Mouse (Mus musculus): ENCODE data around the gene Pcyox1.
"Not testable (repeated sequence)": the region's sequence is repeated elsewhere in the genome, so short reads cannot be mapped to it uniquely, and the experiment has no call there.

Pcyox1 gene

DNA sequence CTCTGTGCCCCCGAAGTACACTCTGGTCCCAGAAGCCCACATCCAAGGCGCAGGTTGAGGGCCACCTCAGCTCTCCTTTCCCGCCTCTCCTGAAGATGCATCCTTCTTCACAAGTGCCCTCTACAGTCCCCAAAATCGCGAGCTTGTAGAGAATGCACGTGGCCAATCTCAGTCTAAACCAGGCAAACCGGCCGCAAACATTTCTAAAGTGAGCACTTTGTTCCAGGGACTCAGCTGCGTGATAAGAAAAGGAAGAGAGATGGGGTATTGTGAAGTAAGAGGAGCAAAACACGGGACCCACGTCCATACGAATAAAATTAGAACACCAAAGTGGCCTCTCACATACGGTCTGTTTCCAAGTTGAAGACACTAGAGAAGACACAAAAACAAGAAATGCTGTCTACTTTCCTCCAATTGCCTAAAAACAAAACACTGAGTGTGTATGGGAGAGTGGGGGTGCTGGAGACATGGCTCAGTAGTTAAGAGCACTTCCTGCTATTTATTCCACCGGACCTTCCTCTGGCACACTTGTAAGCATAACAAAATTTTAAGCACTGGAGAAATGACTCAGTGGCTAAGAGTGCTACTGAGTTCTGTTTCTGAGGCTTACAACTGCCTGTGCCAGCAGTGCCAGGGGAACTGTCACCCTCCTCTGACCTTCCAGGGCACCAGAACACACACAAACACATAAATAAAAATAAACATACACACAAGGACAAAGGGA, 465 bp upstream of the Pcyox1 start:
- no peak for DNase-seq (ENCODE audit: low read depth, low spot score)

DNA sequence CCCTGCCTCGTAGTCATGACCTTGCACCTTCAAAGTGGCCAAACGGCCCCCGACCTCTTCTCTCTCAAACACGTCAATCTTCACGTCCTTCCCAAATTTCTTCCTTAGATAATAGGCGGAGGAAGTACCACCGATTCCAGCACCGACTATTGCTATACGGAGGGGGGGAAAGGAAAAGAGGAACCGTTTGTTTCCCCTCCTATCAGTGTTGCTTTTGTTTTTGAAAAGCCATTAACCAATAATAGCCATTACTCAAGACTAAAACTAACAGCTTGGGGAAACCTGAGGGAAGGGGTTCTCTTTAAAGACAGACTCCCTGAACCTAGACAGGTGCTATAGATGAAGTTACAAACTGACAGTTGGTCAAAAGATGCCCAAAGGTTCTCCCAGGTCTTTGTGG, 985 bp downstream of the Pcyox1 start:
- DNase-seq (ENCODE audit: low read depth, low spot score) = no peak

DNA sequence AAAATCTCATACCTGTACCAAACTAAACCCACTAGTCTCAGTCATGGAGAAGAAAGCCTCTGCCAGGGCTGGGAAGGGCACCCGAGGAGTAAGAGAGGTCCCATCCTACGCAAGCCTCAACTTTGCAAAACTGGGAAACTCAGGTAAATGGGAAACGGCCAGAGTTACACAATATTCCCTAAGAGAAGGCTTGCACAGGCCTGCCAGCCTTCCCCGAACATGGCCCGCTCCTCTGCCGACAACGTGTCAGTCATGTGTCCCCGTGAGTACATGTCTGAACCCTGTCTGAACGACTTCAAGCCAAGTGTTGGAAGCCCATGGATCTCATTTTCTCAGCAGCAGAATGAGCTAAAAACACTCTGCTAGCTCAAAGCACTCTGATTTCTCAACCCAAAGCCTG, 1.9 kb downstream of the Pcyox1 start:
- DNase-seq (ENCODE audit: low read depth, low spot score) = no peak

DNA sequence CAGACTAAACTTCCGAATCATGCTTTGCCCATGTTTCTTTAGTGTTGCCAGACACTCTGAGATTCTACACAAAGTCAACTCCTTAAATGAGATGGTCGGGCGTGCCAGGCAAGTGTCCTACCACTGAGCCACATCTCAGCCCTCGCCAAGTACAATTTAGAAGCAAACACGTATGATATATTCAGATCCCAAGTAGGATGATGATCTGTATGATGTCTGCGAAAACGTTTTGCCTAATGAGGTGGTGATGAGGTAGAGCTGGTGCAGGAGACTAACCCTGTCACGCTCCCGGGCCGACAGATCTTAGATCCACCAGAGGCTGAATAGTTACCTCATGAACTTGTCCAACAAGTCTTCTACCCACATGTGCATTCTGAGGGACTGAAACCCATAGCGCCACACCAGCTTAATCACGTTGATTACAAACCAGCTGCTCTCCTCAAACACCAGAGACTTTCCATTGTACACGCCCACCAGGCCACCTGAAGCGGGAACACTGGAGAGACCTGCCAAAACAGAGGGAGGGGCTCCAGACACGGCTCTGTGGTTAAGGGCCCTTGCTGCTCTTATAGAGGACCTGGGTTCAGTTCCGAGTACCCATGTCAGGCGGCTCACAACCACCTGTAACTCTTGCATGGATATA, 2.8 kb downstream of the Pcyox1 start:
- no peak for DNase-seq (ENCODE audit: low read depth, low spot score)

- no peak for DNase-seq (ENCODE audit: low read depth, low spot score)
Observed at GRCm38 (mm10) chr6:86393187-86393586, 3.8 kb downstream of the Pcyox1 start.

DNA sequence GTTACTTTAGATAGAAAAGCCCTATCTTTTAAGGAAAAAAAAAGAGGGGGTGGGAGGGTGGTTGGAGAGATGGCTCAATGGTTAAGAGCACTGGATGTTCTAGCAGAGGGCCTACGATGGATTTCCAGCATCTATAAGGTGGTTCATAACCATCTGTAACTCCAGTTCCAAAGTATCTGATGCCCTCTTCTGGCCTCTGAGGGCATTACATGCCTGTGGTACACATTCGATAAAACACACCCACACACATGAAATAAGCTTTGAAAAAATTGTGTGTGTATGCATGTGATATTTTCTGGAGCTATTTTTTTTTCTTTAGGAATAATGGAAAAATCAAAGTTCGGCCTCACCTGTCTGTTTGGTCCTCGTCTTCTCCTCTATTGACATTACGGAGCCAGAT, 5.6 kb downstream of the Pcyox1 start:
- DNase-seq (ENCODE audit: low read depth, low spot score) = no peak

- DNase-seq (ENCODE audit: low read depth, low spot score) = no peak
Observed at GRCm38 (mm10) chr6:86388461-86388860, 8.5 kb downstream of the Pcyox1 start.

DNA sequence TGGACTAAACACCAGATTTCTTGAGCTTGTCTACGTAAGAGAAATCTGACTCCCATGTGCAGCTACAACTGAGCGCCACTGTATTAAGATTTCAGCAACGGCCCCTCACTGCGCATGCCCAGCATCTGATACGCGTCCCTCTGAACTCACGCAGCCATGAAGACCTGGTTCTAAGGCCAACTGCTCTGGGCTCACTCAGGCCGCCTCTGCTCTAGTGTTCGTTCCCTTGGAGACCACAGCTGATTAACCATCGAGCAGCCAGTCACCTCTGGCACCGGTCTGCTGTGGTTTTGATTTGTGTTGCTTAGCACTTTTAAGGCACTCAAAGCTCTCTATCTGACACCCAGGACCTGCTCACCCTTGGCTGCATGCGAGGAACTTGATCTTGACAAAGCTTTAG, 9.6 kb downstream of the Pcyox1 start:
- no peak for DNase-seq (ENCODE audit: low read depth, low spot score)

DNA sequence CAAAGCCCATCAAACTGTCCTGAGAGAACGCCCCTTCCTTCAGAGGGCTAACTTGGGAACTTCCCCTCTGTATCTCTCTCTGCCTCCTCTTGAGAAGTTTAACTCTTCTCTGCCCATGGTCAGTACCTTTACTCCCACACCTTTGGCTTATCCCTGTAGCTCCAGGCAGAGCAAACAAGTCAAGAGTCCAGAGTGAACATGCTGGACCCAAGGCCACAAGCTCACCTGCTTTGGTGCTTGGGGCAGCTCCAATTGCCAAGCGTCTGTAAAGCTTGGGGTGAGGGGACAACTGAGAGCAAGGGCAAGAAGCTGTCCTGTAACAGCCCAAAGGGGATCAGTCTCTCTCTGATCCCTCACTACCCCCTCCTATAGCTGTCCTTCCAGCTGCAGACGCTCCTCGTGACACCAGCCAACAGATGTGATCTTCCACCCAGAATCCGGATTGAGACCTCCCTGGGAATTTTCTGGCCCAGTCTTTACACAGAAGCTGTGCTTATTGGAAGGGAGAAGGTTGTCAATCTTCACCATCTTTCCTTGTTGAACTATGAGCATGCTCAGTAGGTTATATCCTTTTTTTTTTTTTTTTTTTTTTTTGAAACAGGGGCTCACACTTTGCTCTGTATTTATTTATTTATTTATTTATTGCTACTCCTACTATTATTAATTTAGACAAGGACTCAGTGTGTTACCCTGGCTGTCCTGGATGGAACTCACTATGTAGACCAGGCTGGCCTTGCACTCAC, 11.4 kb downstream of the Pcyox1 start:
- no peak for DNase-seq (ENCODE audit: low read depth, low spot score)

DNA sequence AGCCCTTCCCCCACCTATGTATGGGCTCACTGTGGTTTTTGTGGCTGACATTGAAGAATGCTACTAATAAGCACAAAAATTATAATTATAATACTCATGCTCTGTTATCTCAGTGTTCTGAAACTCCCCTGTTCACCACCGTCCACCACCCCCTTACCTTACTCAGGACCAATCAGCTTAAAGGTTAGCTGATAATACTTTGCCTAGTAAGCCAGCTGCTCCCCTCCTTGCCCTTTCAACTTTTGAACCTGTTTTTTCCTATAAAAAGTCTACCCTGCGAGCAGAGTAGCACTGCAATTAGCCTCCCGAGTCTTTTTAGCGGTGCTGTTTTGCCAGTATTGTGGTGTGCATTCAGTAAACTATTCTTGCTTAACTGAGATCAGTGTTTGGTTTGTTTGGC, 12.3 kb downstream of the Pcyox1 start:
- no peak for DNase-seq (ENCODE audit: low read depth, low spot score)

GRCm38 (mm10) chr6:86383370-86383769, 13.6 kb downstream of the Pcyox1 start:
- no peak for DNase-seq (ENCODE audit: low read depth, low spot score)

- no peak for DNase-seq (ENCODE audit: low read depth, low spot score)
Observed at GRCm38 (mm10) chr6:86382551-86382950, 14.4 kb downstream of the Pcyox1 start.

DNA sequence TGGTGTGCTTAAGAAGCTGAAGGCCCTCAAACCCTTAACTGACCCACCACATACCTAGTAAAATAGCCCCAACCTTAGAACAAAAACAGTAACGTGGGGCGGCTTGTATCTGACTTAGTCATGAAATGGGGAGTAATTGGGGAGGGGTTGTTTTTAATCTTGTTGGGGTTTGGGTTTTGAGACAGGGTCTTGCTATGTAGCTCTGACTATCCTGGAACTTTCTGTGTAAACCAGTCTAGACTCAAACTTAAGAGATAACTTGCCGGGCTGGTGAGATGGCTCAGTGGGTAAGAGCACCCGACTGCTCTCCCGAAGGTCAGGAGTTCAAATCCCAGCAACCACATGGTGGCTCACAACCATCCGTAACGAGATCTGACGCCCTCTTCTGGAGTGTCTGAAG, 16.8 kb downstream of the Pcyox1 start:
- not testable (repeated sequence) for DNase-seq (ENCODE audit: low read depth, low spot score)

DNA sequence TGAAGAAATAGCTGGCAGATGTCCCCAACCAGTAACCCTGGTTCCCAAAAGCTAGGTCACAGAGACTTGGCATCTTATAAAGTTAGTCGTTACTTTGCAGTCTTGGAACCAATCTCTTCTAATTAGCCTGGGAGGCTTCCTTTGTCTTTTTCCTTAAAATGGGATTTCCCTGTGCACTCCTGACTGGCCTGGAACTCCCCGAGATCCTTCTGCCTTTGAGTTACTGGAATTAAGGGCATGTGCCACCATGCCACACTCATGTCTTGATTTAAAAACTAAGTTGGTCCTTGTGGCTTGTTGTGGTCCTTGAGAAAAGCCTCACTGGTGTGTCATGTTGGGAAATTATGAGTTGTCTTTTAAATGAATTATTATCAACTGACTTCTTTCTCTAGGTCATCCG, 18.6 kb downstream of the Pcyox1 start:
- no peak for DNase-seq (ENCODE audit: low read depth, low spot score)

- DNase-seq (ENCODE audit: low read depth, low spot score) = no peak
Observed at GRCm38 (mm10) chr6:86373556-86373955, 23.4 kb downstream of the Pcyox1 start.

- DNase-seq (ENCODE audit: low read depth, low spot score) = no peak
Observed at GRCm38 (mm10) chr6:86371950-86372516, 24.9 kb downstream of the Pcyox1 start.

DNA sequence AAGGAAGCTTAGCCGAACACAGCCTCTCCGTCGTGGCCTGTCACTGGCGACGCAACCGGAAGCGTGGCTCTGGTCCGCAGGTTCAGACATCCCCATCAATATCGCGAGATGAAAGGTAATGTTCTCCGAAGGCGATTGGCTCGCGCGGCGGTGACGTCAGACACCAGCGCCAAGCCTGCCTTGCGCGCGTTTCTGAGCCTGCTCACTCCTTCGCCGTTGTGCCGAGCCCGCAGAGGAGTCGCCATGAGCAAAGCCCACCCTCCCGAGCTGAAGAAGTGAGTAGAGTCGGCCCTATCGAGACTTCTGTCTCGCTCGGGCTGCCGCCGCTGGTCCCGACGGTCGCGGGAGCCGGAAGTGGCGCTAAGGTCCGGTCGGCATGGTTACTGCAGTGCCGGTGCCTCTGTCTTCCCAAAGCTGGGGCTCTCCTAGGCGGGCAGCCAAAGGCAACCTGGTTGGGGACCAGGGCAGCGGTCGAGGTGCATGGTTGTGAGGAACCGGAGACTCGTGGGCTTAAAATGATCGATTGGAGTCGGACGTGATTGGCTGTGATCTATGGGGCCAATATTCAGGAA, 25.5 kb downstream of the Pcyox1 start:
- peak; percentile 89 for DNase-seq (ENCODE audit: low read depth, low spot score)

- no peak for DNase-seq (ENCODE audit: low read depth, low spot score)
Observed at GRCm38 (mm10) chr6:86370764-86371339, 26.1 kb downstream of the Pcyox1 start, which contains the start of gene Snrpg. Gene Snrpg, plus strand, starts transcription at chr6:86371304.

GRCm38 (mm10) chr6:86370093-86370713, 26.8 kb downstream of the Pcyox1 start:
- DNase-seq (ENCODE audit: low read depth, low spot score) = peak; percentile 49

DNA sequence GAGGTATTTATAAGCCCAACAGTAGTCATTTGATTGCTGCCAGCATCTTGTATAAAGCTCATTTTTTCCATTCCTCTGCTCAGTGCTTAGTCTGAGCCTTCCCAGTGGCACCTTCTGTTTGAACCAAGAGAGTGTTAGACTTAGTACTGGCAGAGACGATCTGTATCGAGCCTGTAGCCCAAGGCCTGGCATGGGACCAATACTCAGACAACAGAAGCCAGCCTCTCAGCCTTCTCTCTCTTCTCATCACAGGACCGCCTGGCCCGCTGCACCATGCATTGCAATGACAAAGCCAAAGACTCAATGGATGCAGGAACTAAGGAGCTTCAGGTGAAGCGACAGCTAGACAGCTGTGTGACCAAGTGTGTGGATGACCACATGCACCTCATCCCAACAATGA, 28.5 kb downstream of the Pcyox1 start:
- DNase-seq (ENCODE audit: low read depth, low spot score) = no peak

DNA sequence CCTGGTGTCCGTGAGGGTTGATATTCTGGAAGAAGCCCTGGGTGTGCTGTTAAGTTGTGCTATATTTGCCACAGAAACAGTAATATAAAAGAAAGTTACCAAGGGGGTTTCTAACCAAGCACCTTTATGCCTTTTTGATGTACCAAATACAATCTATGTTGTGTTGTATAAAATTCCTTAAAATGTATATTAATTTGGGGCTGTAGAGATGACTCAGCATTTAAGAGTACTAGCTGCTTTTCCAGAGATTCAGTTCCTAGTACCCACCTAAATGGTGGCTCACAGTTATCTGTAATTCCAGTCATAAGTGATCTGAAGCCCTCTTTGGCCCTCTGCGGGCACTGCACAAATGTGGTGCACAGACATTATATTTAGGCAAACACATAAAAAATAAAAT, 30.1 kb downstream of the Pcyox1 start:
- DNase-seq (ENCODE audit: low read depth, low spot score) = no peak
